Mouse (Mus musculus) 416B (cell line): ENCODE results near the gene Lamp1.

Experiments used
- DNase-seq: peaks from one replicate; pipeline ENCODE4 v3.0.0; 2011; ENCODE audit warnings: low read depth

Gene Lamp1

DNA sequence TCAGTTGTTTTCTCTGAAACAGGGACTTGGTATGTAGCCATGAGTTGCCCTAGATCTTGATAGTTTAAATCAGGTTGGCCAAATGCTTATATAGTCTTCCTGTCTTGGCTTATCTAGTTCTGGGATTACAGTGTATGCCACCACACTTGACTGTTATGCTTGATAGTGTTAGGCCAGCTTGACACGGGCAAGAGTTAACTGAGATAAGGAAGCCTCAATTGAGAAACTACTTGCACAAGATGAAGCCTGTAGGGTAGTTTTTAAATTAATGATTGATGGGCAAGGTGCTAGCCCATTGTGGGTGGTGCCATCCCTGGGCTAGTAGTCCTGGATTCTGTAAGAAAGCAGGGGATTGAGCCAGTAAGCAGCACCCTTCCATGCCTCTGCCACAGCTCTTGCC is 4.6 kb downstream of the Lamp1 start:
- DNase-seq, result peak; percentile 88

- no peak for DNase-seq
These were observed 5.4 kb downstream of the Lamp1 start for GRCm38 (mm10) chr8:13164361-13164760.

- no peak for DNase-seq
These were observed 11.5 kb downstream of the Lamp1 start for GRCm38 (mm10) chr8:13170510-13170909.

DNA sequence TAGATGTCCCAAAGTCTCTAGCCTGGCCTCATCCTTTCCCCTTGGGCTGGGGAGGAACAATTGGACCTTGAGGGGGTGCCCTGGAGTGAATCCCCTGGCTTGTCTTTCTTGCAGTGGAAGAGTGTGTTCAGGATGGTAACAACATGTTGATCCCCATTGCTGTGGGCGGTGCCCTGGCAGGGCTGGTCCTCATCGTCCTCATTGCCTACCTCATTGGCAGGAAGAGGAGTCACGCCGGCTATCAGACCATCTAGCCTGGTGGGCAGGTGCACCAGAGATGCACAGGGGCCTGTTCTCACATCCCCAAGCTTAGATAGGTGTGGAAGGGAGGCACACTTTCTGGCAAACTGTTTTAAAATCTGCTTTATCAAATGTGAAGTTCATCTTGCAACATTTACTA is 15.3 kb downstream of the Lamp1 start:
- no peak for DNase-seq

DNA sequence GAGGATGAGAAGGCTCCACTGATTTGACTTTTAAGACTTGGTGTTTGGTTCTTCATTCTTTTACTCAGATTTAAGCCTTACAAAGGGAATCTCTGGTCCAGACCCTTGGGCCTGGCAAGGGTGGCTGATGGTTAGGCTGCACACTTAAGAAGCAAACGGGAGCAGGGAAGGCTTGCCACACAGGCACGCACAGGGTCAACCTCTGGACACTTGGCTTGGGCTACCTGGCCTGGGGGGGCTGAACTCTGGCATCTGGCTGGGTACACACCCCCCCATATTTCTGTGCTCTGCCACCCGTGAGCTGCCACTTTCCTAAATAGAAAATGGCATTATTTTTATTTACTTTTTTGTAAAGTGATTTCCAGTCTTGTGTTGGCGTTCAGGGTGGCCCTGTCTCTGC is 15.8 kb downstream of the Lamp1 start:
- no peak for DNase-seq

- no peak for DNase-seq
These were observed 16.7 kb downstream of the Lamp1 start for GRCm38 (mm10) chr8:13175650-13176049.

GRCm38 (mm10) chr8:13177173-13177852 is 18.4 kb downstream of the Lamp1 start:
- DNase-seq, result no peak

- no peak for DNase-seq
These were observed 19.2 kb downstream of the Lamp1 start for GRCm38 (mm10) chr8:13178137-13178536.

DNA sequence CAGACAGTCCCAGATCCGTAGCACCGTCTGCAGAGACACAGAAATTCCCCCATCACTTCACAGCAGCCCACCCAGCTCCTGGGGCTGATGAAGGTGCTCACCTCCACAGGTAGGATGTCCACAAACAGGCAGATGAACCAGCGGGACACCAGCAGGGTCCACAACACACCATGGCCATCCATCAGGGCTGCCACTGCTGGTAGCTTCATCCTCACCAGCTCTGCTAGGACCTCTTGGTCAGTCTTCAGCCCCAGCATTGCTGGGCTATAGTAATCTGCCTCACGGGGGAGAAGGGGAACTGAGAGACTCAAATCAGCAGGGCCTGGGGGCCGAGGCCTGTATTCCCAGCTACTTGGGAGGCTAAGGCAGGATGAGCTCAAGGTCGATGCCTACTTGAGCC is 20.5 kb downstream of the Lamp1 start:
- no peak for DNase-seq

DNA sequence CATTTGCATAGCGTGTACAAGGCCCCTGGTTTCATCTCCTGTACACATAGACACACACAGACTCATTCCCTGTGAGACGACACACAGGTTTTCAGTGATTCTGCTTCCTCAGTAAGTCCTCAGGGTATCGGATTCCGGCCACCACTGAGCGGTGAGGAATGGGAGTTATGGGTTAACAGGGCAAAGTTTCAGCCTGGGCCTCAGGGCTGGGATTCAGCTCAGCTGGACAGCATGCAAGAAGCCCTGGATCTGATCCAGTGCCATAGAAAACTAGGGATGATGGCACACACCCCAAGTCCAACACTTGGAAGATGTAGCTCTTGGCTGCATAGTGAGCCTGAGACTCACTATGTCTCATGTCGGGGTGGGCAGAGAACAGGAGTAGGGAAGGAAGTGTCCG is 21.0 kb downstream of the Lamp1 start:
- no peak for DNase-seq

DNA sequence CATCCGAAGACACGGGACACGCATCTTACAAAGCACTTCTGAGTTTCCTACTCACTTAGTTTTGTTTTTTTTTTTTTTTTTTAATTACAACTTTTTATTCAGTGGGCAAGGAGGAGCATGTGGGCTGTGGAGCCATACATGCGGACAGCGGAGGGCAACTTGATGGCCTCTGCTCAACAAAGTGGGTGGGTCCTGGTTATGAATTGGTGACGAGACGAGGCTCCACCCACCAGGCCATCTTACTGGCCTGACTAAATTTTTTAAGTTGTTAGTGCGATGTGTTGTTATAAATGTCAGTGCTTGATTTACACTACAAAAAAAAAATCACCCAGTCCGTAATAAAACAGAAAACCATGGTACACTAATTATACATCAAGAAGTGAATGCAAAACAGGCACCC is 21.4 kb downstream of the Lamp1 start:
- no peak for DNase-seq

DNA sequence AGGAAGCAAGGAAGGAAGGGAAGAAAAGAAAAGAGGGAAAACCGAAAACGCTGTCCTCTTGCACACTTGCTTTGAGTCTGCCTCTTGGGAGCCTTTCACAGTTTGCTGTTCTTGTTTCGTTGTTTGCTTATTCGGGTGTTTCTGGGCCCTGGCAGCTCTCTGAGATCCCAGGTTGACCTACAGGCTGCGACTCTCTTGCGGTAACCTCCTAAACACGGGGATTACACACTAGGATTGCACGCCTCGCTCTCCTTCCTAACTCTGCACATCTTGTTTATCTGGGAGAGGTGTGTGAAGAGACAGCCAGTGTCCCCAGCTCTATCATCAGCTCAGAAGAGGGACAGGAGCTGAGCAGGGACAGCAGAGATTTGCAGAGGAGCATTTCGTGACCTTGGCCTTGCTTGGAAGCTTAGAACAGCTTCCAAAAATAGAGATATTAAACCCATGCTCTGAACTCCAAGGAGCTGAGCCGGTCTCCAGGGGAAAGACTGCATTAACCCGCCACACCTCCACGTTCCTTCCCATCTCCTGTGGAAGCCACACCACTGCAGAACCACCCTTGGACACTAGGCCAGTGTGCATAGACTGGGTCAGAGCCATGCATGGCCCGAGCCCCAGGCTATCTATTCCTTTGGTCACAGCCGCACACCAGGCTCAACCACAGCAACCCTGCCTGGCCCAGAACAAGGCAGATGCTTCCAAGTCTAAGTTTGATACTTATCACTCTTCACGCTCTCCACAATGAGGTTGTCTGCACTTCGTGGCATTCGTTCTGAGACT is 22.1 kb downstream of the Lamp1 start:
- no peak for DNase-seq

DNA sequence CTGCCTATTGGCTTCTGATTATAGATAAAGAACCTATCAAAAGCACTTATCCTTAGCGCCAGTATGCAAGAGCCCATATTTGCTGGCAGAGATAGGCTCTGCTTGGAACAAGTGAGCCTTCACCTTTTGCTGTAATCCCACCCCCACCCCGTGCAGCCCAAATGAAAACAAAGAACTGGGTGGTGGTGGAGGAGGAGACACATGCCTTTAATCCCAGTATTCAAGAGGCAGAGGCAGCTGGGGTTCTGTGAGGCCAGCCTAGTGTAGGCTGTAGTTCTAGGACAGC is 22.7 kb downstream of the Lamp1 start:
- no peak for DNase-seq

DNA sequence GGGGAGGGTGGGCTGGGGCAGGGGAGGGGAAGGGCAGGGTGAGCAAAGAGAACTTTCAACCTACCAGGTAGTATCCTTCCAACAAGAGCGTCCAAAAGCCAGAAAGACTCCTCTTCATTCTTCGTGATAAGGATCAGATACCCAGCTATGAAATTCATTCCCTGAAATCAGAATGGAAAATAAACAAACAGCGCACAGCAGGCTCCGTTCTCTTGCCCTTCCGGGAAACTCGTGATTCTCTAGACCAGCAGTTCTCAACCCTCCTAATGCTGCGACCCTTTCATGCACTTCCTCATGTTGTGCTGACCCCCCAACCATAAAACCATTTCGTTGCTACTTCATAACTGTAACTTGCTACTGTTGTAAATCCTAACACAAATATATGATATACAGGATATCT is 27.9 kb downstream of the Lamp1 start:
- DNase-seq, result no peak

GRCm38 (mm10) chr8:13187229-13187628 is 28.3 kb downstream of the Lamp1 start:
- no peak for DNase-seq

DNA sequence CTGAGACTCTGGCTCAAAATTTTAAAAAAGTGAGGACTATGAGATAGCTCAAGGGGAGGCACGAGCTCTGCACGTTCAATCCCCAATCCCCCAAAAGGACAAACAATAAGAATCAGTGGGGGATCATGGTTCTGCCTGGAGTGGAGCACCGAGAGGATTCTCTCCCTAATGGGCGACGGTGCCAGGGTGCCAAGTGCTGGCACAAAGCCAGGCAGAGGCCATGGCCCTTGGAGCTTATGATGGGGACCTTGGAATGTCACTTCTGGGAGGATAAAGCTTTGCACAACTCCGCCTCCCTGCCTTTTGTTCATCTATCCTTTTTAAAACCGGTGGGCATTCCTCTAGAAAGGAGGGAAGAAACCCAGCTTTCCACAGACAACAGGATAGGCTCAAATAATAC is 28.7 kb downstream of the Lamp1 start:
- no peak for DNase-seq

- DNase-seq, result no peak
These were observed 29.1 kb downstream of the Lamp1 start for GRCm38 (mm10) chr8:13188052-13188555.

DNA sequence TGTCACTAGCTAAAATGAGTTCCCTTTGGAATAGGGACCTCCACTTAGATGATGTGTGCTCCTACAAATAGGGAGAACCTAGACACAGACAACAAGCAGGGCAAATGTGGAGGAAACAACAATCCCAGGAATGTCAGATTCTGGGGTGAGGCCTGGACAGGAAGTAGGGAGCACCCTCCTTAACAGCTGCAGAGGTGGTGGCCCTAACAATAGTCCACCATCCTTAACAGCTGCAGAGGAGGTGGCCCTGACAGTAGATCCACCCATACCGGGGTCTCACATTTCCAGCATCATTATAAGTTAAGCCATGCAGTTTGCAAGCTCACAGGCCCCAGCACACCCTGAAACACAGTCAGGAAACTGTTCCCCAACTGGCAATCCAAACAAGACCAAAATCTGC is 29.9 kb downstream of the Lamp1 start:
- no peak for DNase-seq

DNA sequence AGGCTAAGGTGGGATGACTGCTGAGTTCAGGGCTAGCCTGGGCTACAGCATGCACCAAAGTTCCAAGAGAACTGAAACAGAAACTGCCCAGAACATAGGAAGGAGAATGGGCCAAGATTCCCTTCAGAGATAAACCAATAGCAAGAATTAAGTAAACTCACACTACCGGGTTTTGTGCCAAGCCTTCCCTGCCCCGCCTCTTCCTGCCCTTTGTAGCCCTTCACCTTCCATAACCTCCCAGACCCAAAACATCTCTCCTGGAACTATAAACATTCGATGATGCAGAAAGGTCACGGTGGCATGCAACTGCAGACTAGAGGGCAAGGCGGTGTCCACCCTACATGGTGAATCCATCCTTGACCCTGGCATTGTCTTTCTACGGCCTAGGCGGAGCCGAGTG is 31.3 kb downstream of the Lamp1 start:
- no peak for DNase-seq

- DNase-seq, result no peak
These were observed 35.9 kb downstream of the Lamp1 start for GRCm38 (mm10) chr8:13194818-13195217.

GRCm38 (mm10) chr8:13197493-13197892 is 38.5 kb downstream of the Lamp1 start:
- no peak for DNase-seq

DNA sequence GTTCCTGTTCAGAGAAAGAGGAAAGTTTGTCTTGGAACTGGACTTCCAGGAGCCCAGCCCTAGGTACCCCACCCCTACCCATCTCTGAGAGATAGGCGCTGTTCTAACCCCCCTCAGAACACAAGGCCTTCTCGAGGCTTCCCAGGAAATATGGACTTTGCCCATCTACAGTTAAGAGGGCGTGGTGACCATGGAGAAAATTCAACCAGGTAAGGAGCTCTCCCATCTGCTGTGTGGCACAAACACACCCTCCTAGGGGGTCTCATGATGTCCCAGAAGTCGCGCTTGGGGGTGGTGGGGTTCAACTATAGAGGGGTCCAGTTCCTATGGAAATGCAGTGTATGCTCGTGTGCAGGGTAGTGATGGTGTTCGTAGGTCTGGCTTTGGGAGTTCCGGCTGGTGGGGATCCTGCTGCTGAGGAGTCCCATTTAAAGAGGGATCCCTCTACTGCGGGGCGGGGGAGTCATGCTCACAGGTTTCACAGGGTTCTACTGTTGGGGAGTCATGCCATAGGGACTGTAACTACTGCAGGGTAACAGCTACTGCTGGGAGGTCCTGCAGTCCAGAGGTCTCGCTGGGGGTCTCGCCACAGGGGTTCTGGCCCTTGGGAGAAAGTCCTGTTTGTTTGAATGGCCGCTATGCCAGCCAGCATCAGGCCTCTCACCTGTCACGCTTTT is 40.6 kb downstream of the Lamp1 start:
- DNase-seq, result no peak

- no peak for DNase-seq
These were observed 41.5 kb downstream of the Lamp1 start, which contains the start of gene Grtp1 for GRCm38 (mm10) chr8:13200301-13201012. Gene Grtp1 (minus strand): TSS chr8:13200620.
